ENCODE assay signal across 31 mouse cellular contexts in the genomic region with DNA sequence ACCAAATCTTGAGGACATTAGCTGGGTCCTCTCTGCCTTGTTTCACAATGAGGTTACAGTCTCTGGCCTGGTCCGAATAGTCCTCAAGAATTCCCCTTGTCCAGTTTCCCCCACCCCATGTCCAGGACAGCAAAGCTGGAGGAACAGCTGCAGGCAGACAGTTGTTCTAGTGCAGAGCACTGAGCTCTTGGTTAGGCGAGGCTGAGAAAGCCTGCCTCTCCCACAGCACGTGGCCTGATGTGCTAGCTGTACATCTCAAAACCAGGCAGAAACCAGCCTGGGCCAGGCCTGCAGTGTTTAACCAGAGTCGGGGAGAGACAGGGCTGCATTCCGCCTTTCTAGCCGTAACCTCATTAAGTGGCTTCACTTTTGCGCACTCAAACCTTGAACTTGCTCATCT. TPM values are rescaled to one million over a fixed set of nuclear protein-coding genes. Genes with fewer than 3 reads are reported as not detected.
DNase-seq lines count a peak whose midpoint lies in the region; ATAC-seq and TF ChIP-seq lines count a peak whose summit lies in the region.
"Had no signal": no experiment of that assay in that cellular context is flagged by ENCODE, and none has a peak within 500 bp of the region (broad histone marks: within the 10 kb centered on the region; RNA-seq: fewer than 3 reads in every experiment).

No protein-coding gene starts in this region.

- 77% methylated on average over 7 of the region's 7 CpGs for WGBS in kidney, embryonic 15.5 days
- 73% methylated on average over 7 of the region's 7 CpGs for WGBS in embryonic facial prominence, embryonic 15.5 days
- 69% methylated on average over 7 of the region's 7 CpGs for WGBS in limb, embryonic 14.5 days
- WGBS in neural tube, embryonic 15.5 days, result 86% methylated on average over 7 of the region's 7 CpGs

- H3K9me3 ChIP-seq in kidney, embryonic 15.5 days (replicated peaks), result no peaks in the 10 kb centered on the region
- no peaks in the 10 kb centered on the region for H3K9me3 ChIP-seq in embryonic facial prominence, embryonic 15.5 days (replicated peaks)
- no peaks in the 10 kb centered on the region for H3K9me3 ChIP-seq in limb, embryonic 14.5 days (ENCODE audit: control insufficient read depth, low read length)
- H3K9me3 ChIP-seq in neural tube, embryonic 15.5 days (replicated peaks), result no peaks in the 10 kb centered on the region
- H3K9me3 ChIP-seq: forebrain, embryonic 13.5 days; heart, embryonic 13.5 days; hindbrain, embryonic 15.5 days; limb, embryonic 15.5 days; liver, embryonic 13.5 days had no signal

- peaks cover 60% of the 10 kb centered on the region for H3K4me1 ChIP-seq in kidney, embryonic 15.5 days
- H3K4me1 ChIP-seq in embryonic facial prominence, embryonic 15.5 days, result peaks cover 41% of the 10 kb centered on the region
- peaks cover 38% of the 10 kb centered on the region for H3K4me1 ChIP-seq in limb, embryonic 14.5 days (ENCODE audit: control insufficient read depth, insufficient read depth, low read length)
- peaks cover 29% of the 10 kb centered on the region for H3K4me1 ChIP-seq in neural tube, embryonic 15.5 days

- H3K27ac ChIP-seq in gastrocnemius, adult 2 months, result peak overlapping the region; percentile 31; the same call in 1 of the 2 replicates
- H3K27ac ChIP-seq in kidney, embryonic 15.5 days, result peak overlapping the region; percentile 24; the same call in 1 of the 2 replicates
- H3K27ac ChIP-seq in embryonic facial prominence, embryonic 15.5 days (replicated peaks), result peak overlapping the region; percentile 28; the same call in 1 of the 2 replicates
- H3K27ac ChIP-seq in limb, embryonic 14.5 days (replicated peaks; ENCODE audit: low read depth, low read length), result no peak overlapping the region; the same call in 1 of the 2 replicates
- H3K27ac ChIP-seq in neural tube, embryonic 15.5 days (replicated peaks), result no peak overlapping the region
- H3K27ac ChIP-seq: forebrain, embryonic 13.5 days; heart, embryonic 13.5 days; hindbrain, embryonic 10.5 days; hindbrain, embryonic 15.5 days; limb, embryonic 15.5 days; liver, embryonic 13.5 days had no signal

- TF ChIP-seq POLR2A in limb, embryonic 14.5 days (IDR thresholded peaks at IDR 0.05; ENCODE audit: borderline replicate concordance, extremely low read depth, insufficient read depth, insufficient read length), result no peak

- intact Hi-C loops in gastrocnemius, adult 2 months (cut with DNase I), result loop anchor here (10.0 kb wide), 1 partner anchor 358 kb away; the partner anchor contains the start of gene Zfp622
- intact Hi-C loops in gastrocnemius, postnatal 36 days (cut with DNase I), result loop anchor here (5.0 kb wide), 1 partner anchor 90 kb away; no protein-coding TSS in a partner anchor

- peaks cover 6% of the 10 kb centered on the region; the same call in 1 of the 2 replicates for H3K36me3 ChIP-seq in kidney, embryonic 15.5 days
- no peaks in the 10 kb centered on the region for H3K36me3 ChIP-seq in embryonic facial prominence, embryonic 15.5 days
- no peaks in the 10 kb centered on the region; the same call in 1 of the 2 replicates for H3K36me3 ChIP-seq in limb, embryonic 14.5 days (ENCODE audit: control insufficient read depth, insufficient read depth, low read length)
- no peaks in the 10 kb centered on the region for H3K36me3 ChIP-seq in neural tube, embryonic 15.5 days
- H3K36me3 ChIP-seq: G1E; heart, embryonic 13.5 days; hindbrain, embryonic 15.5 days; limb, embryonic 15.5 days; liver, embryonic 13.5 days had no signal

- no peak overlapping the region for H3K4me2 ChIP-seq in kidney, embryonic 15.5 days
- H3K4me2 ChIP-seq in embryonic facial prominence, embryonic 15.5 days (replicated peaks), result no peak overlapping the region
- no peak overlapping the region; the same call in 1 of the 2 replicates for H3K4me2 ChIP-seq in limb, embryonic 14.5 days (replicated peaks; ENCODE audit: low read depth, low read length, severe bottlenecking)
- H3K4me2 ChIP-seq in neural tube, embryonic 15.5 days, result no peak overlapping the region
- H3K4me2 ChIP-seq: forebrain, embryonic 13.5 days; heart, embryonic 13.5 days; hindbrain, embryonic 15.5 days; limb, embryonic 15.5 days; liver, embryonic 13.5 days had no signal

- no peak for ATAC-seq in kidney, embryonic 15.5 days (replicated peaks; ENCODE audit: low FRiP score)
- no peak for ATAC-seq in embryonic facial prominence, embryonic 15.5 days (ENCODE audit: insufficient number of reproducible peaks, low FRiP score, low TSS enrichment, low read depth)
- no peak for ATAC-seq in limb, embryonic 14.5 days (ENCODE audit: low FRiP score, low read depth)
- ATAC-seq in neural tube, embryonic 15.5 days (ENCODE audit: low FRiP score), result no peak
- ATAC-seq: forebrain, embryonic 13.5 days; inflammation-experienced regulatory T-cells, adult 6 months; lung, postnatal 0 days; Patski had no signal

- DNase-seq in gastrocnemius, adult 2 months, result no peak
- DNase-seq in gastrocnemius, postnatal 36 days, result no peak
- DNase-seq in kidney, postnatal 36 days, result no peak
- DNase-seq in limb, embryonic 14.5 days (ENCODE audit: low spot score), result peak; percentile 25
- DNase-seq: adrenal gland, postnatal 14 days; cerebellum, adult 11-12 months; cerebellum, postnatal 10 days; gastrocnemius, postnatal 14 days; heart, adult 11 months; heart, postnatal 10 days; kidney, adult 8-10 months; kidney, postnatal 4 days; liver, embryonic 13.5 days; lung, adult 18-20 months; lung, postnatal 4 days; midbrain, embryonic 14.5 days; right cerebral cortex, adult 18-20 months; spleen, adult 18-20 months; thymus, postnatal 25 days had no signal

- H3K9ac ChIP-seq in kidney, embryonic 15.5 days, result no peak overlapping the region
- no peak overlapping the region for H3K9ac ChIP-seq in embryonic facial prominence, embryonic 15.5 days
- 0 out of 2 replicates have a peak overlapping the region, but pooled peaks have one; percentile 2 for H3K9ac ChIP-seq in limb, embryonic 14.5 days (ENCODE audit: low read depth, low read length, severe bottlenecking)
- no peak overlapping the region for H3K9ac ChIP-seq in neural tube, embryonic 15.5 days (replicated peaks)
- H3K9ac ChIP-seq: forebrain, embryonic 13.5 days; heart, embryonic 13.5 days; hindbrain, embryonic 15.5 days; limb, embryonic 15.5 days; liver, embryonic 13.5 days had no signal

- TF ChIP-seq CTCF in gastrocnemius, adult 2 months (IDR thresholded peaks at IDR 0.05), result no peak

- peak overlapping the region; percentile 47 for H3K4me3 ChIP-seq in gastrocnemius, adult 2 months
- no peak overlapping the region for H3K4me3 ChIP-seq in kidney, embryonic 15.5 days (replicated peaks)
- no peak overlapping the region for H3K4me3 ChIP-seq in embryonic facial prominence, embryonic 15.5 days (replicated peaks)
- H3K4me3 ChIP-seq in limb, embryonic 14.5 days (replicated peaks; ENCODE audit: low read length), result no peak overlapping the region
- H3K4me3 ChIP-seq in neural tube, embryonic 15.5 days (replicated peaks), result no peak overlapping the region
- H3K4me3 ChIP-seq: forebrain, embryonic 13.5 days; heart, embryonic 13.5 days; hindbrain, embryonic 10.5 days; hindbrain, embryonic 15.5 days; limb, embryonic 15.5 days; liver, embryonic 13.5 days had no signal

- no peaks in the 10 kb centered on the region for H3K27me3 ChIP-seq in kidney, embryonic 15.5 days
- H3K27me3 ChIP-seq in embryonic facial prominence, embryonic 15.5 days, result no peaks in the 10 kb centered on the region
- H3K27me3 ChIP-seq in limb, embryonic 14.5 days (ENCODE audit: control insufficient read depth, insufficient read depth, low read length), result no peaks in the 10 kb centered on the region
- peaks cover 7% of the 10 kb centered on the region; the same call in 1 of the 2 replicates for H3K27me3 ChIP-seq in neural tube, embryonic 15.5 days (replicated peaks)
- H3K27me3 ChIP-seq: heart, embryonic 13.5 days; limb, embryonic 15.5 days; Patski had no signal

RNA-seq across cellular contexts. Expression of gene Myo10, which starts 4.7 kb away (rescaled TPM):
- total RNA-seq in gastrocnemius, adult 2 months (2021), result 10 to 100 TPM; 56.1 to 62.0 TPM
- total RNA-seq in gastrocnemius, postnatal 36 days (2021), result 10 to 100 TPM; 42.1 to 52.4 TPM
- 39.3 and 40.5 TPM in 2 replicates for polyA plus RNA-seq in kidney, embryonic 15.5 days (2015; fragmentation: Nextera tagmentation; extraction: Ambion mirVana)
- 34.0 and 34.9 TPM in 2 replicates for polyA plus RNA-seq in embryonic facial prominence, embryonic 15.5 days (2015; fragmentation: Nextera tagmentation; extraction: Ambion mirVana)
- polyA plus RNA-seq in limb, embryonic 14.5 days (2012; rRNA removed), result 25.5 and 26.9 TPM in 2 replicates
- polyA plus RNA-seq in limb, embryonic 14.5 days (2014; fragmentation: Nextera tagmentation; extraction: Ambion mirVana), result 28.8 and 34.2 TPM in 2 replicates
- polyA plus RNA-seq in neural tube, embryonic 15.5 days (2015; fragmentation: Nextera tagmentation; extraction: Ambion mirVana), result 19.5 and 26.1 TPM in 2 replicates
- polyA plus RNA-seq: G1E had no signal

Comparison
In these comparisons a context has a peak if more than half of its experiments do, and no peak if none do; other contexts are left out.
1. H3K27ac ChIP-seq: peak in gastrocnemius, adult 2 months (single experiment), kidney, embryonic 15.5 days (single experiment) and embryonic facial prominence, embryonic 15.5 days (single experiment); none in limb, embryonic 14.5 days (single experiment) and neural tube, embryonic 15.5 days (single experiment).